Mouse (Mus musculus) testis, postnatal 10 days (tissue): ENCODE data around the gene Hmg20b.

ENCODE experiments used
- DNase-seq: peaks from one replicate; pipeline ENCODE4 v3.0.0; 2021; ENCODE audit warnings: low spot score

Hmg20b gene

DNA sequence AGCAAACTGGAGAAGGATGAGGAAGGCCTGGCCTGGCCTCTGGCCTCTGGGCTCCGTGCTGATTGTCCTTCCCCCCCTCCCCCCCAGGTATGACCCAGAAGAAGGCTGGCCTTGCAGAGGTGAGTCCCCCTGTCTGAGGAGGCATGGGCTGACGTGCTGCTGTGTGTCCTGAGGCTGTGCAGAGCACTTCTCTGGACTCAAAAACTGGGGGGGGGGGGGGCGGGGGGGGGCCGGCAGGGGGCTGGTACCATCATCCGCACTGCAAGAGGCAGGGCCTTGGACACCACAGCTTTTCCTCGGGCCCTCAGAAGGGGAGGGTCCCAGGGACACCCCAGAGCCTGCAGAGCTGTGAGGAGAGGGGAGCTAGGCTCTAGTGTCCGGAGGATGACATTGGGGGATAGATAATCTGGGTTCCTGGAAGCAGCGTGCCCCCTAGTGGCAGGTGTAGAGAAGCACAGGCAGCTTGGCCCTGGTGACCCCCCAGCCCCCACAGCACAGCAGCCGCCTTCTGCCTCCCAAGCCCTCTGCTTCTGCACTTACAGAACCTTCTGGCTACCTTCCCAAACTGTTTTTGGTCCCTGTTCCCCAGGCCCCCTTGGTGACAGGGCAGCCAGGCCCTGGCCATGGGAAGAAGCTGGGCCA is 45.6 kb downstream of the Hmg20b start:
- peak; percentile 74 for DNase-seq

- no peak for DNase-seq
Measured at GRCm38 (mm10) chr10:81303761-81304160, 46.5 kb downstream of the Hmg20b start.

- DNase-seq = no peak
Measured at GRCm38 (mm10) chr10:81303258-81303657, 47.0 kb downstream of the Hmg20b start.

DNA sequence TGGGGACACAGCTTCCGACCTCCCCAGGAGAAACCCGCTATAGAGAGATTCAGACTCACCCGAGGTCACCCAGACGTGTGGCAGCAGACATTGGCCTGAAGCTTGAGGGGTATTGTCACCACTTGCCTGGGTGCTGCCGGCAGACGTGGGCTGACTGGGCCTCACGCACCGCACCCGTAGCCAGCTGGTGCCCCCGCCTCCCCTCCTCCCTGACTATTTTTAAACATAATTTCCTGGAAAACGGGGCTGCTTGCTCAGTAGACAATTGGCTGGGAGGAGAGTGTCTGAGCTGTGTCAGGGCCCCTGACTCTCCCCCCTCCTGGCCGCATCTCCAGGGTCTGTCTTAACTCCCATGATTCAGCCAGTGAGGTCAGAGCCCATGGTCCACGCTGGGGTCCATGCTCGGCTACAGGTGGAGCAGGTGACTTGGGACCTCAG is 47.5 kb downstream of the Hmg20b start:
- DNase-seq = no peak

- no peak for DNase-seq
Measured at GRCm38 (mm10) chr10:81302288-81302687, 48.0 kb downstream of the Hmg20b start.

DNA sequence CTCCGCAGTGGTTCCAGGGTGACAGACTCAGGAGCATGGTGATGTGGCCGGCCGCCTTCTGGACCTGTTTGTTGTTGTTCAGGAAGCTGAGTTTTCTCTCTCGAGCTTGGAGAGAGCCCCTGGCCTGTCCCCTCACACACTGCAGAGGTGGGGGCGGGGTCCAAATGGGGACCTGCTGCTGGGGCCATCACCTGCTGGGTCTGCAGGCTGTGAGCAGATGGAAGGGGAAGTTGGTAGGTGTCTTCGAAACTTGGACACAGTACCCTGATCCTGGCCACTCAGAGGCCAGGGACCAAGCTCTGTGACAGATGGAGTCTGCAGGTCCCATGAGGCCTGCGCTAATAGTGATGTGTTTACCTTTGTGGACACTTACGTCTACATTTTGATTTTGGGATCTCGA is 49.0 kb downstream of the Hmg20b start:
- DNase-seq = no peak

GRCm38 (mm10) chr10:81300352-81300907 is 49.9 kb downstream of the Hmg20b start:
- no peak for DNase-seq

DNA sequence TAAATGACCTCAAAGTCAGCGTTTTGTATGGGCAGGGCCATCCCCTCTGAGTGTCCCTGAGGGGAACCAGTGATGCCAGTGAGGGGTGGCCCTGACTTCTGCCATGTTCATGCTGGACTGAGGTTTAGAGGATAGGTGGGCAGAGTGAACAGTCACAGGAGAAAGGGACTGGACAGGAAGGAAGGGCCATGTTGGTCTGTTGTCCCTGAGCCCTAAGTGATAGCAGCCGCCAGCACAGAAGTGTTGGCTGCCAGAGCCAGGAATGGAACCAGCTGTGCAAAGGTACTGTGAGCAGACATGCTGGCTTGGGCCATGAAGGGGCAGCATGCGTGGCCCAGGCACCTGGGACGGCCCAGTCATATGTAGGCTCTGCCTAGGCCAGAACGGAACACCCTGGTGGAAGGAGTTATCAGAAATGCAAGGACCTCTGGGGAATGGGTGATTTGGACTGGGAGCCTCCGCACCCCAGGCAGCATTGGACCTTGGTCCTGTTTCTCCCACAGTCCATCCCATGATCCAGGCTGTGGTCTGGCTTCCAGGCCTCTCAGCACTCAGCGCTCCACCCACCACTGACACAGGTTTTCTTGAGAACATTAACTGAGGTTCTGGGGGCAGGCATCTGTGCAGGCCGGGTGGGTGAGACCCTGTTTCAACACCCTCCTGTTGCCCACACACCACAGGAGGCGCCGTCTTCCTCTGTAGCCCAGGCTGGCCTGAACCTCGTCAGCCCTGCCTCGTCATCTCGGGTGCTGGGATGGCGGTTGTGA is 50.5 kb downstream of the Hmg20b start:
- DNase-seq = no peak

DNA sequence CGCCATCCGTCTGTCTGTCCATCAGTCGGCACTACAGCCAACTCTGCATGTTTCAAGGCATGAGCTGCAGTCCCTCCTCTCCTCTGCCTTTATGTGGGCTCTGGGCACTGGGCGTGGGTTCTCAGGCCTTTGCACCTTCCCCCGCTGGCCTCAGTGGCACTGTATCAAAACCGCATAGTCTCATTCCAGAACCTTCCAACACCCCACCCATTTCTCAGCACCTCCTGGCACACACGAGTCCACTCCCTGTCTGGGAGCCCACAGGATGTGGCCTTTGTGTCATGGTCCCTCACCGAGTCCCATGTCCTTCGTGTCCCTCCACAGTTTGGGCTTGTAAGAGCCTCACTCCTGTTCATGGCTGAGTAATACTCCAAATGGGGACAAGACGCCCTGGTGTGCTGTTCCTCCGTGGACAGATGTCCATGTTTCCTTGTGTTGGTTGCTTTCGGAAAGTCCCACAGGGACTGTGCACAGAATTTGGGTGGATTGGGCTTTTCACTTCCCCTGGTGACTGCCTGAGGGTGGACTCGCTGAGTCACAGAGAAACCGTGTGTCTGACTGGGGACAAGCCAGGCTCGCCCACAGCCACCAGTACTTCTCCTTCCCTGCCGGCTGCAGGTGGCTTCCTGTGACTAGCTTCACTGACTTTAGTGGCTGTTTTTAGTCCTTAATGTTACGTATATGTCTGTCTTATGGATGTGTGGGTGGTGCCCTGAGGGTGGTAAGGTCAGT is 51.7 kb downstream of the Hmg20b start:
- DNase-seq = no peak

DNA sequence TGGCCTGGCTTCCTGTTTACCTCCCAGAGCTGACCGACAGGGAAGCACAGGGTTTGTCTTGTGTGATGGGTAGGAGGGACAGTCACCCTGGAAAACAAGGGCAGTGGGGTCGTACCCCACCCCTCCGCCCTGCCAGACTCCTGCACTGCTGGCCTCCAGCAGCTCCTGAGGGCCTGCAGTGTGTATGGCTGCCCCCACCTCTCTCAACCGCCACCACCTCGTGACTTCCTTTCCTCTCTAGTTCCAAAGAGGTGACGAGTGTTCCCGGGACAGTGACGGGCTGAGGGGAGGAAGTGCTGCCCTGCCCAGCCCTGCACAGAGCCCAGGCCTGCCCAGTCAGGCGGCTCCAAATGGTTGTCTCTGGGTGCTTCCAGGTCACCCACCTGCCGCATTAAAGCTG is 52.4 kb downstream of the Hmg20b start:
- no peak for DNase-seq

DNA sequence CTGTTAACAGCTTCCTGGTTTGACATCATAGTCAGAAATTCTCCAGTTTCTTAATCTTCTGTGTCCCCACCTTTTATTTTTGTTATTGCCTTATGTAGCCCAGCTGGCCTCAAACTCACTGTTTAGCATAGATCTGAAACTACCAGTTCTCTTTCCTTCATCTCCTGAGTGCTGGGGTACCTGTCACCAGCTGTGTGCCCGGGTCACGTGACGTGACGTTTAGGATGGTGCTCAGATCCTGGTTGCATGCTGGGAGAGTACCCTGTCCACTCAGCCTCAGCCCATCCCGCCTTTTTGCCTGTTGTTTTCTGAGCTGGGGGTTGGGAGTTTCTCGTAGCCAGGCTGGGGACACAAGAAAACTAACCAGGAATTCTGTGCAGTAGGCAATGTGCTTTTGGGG is 53.0 kb downstream of the Hmg20b start:
- no peak for DNase-seq
